Mouse (Mus musculus) cerebellum, adult 11 months (tissue): ENCODE results near the gene Tmed10.

Experiments used
- DNase-seq: peaks from one replicate; pipeline ENCODE4 v3.0.0; 2022

Tmed10 gene

GRCm38 (mm10) chr12:85374561-85375272, at the start of gene Tmed10:
TSS of gene Tmed10 (minus strand) at chr12:85374847.
- peak; percentile 85 for DNase-seq

GRCm38 (mm10) chr12:85423236-85423635, 48.6 kb upstream of the Tmed10 start:
- DNase-seq: no peak

- no peak for DNase-seq
Measured at GRCm38 (mm10) chr12:85422536-85422935, 47.9 kb upstream of the Tmed10 start.

GRCm38 (mm10) chr12:85420945-85421344, 46.3 kb upstream of the Tmed10 start:
- DNase-seq: no peak

- DNase-seq: no peak
Measured at GRCm38 (mm10) chr12:85417845-85418244, 43.2 kb upstream of the Tmed10 start.

- DNase-seq: no peak
Measured at GRCm38 (mm10) chr12:85416298-85416697, 41.7 kb upstream of the Tmed10 start.

GRCm38 (mm10) chr12:85415876-85416275, 41.2 kb upstream of the Tmed10 start:
- no peak for DNase-seq

GRCm38 (mm10) chr12:85411136-85411535, 36.5 kb upstream of the Tmed10 start:
- DNase-seq: no peak

- no peak for DNase-seq
Measured at GRCm38 (mm10) chr12:85397960-85398272, 23.3 kb upstream of the Tmed10 start.

- no peak for DNase-seq
Measured at GRCm38 (mm10) chr12:85397063-85397959, 22.7 kb upstream of the Tmed10 start.

GRCm38 (mm10) chr12:85393981-85394380, 19.3 kb upstream of the Tmed10 start:
- DNase-seq: no peak

- no peak for DNase-seq
Measured at GRCm38 (mm10) chr12:85393526-85393925, 18.9 kb upstream of the Tmed10 start.

GRCm38 (mm10) chr12:85391148-85391547, 16.5 kb upstream of the Tmed10 start:
- DNase-seq: no peak

GRCm38 (mm10) chr12:85389204-85390185, 14.8 kb upstream of the Tmed10 start:
- DNase-seq: no peak

GRCm38 (mm10) chr12:85385995-85386375, 11.3 kb upstream of the Tmed10 start:
- no peak for DNase-seq

- no peak for DNase-seq
Measured at GRCm38 (mm10) chr12:85385329-85385994, 10.8 kb upstream of the Tmed10 start.

- no peak for DNase-seq
Measured at GRCm38 (mm10) chr12:85382761-85383680, 8.4 kb upstream of the Tmed10 start.

- DNase-seq: no peak
Measured at GRCm38 (mm10) chr12:85381570-85381969, 6.9 kb upstream of the Tmed10 start.

GRCm38 (mm10) chr12:85380942-85381341, 6.3 kb upstream of the Tmed10 start:
- DNase-seq: no peak

- DNase-seq: no peak
Measured at GRCm38 (mm10) chr12:85380308-85380707, 5.7 kb upstream of the Tmed10 start.

- DNase-seq: no peak
Measured at GRCm38 (mm10) chr12:85378271-85378670, 3.6 kb upstream of the Tmed10 start.
